Mouse (Mus musculus): ENCODE results near the gene Mob3a.

Mob3a gene

DNA sequence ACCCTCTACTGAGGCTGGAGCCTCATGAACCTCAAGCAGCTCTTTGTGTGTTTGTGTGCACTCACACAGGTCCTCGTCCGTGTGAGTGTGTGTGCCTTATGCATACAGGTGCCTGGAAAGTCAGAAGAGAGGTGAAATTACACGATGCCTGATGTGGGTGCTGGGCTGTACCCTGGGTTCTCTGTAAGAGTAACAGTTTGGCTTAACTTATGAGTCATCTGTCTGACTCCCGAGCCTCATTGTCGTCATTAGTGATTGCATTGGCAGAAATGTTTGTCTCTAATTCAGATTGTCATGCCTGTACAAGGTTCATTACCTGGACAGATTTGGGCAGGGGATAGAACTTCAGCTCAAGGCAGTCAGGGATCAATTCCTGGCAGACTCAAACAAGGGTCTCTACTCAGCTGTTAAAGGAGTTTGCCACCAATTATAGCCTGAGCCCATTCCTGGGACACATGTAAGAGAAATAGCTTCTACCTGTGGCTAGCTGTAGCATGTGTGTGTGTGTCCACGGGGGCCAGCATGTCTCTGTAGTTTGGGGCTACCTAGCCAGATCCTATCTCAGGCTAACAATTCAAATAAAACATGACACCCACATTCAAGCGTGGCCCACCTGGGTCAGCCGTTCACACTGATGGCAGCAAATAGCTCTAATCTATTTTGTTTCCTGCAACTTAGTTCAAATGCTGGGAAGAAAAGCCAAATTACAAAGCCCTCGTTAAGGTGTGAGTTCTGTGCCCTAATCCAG, 24.5 kb downstream of the Mob3a start:
- DNase-seq = peak; percentile 49

DNA sequence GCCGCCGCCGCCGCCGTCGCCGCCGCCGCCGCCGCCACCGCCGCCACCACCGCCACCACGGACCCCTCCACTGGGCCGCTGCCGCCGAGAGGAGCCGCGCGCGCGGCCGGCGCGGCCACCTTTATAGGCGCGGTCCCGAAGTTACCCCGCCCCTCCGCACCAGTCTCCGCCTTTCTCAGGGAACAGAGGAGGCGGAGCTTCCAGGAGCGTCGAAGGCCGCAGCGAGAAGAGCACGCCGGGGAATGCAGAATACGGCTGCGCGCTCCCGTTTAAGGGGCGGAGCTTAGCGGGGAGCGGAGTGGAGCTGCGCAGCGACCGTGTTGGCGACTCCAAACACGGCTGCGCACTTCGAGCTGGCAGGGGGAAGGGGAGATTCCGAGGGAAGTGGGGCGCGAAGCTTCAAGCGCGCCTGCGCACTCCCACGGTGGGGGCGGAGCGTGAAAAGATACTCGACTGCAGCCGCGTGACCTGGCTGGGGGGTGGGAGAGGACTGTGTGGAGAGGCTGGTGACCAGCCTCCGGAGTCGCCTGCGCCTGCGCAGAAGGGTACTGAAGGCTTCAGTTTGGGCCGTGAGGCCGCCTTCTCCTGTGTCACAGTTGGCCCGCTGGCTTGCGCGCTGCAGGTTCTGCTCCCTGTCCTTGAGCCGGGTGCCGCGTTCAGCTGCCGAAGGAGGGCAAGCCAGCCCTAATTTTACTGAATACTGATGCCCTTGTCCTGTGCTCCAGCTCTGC, 25.4 kb downstream of the Mob3a start:
- peak; percentile 100 for DNase-seq

DNA sequence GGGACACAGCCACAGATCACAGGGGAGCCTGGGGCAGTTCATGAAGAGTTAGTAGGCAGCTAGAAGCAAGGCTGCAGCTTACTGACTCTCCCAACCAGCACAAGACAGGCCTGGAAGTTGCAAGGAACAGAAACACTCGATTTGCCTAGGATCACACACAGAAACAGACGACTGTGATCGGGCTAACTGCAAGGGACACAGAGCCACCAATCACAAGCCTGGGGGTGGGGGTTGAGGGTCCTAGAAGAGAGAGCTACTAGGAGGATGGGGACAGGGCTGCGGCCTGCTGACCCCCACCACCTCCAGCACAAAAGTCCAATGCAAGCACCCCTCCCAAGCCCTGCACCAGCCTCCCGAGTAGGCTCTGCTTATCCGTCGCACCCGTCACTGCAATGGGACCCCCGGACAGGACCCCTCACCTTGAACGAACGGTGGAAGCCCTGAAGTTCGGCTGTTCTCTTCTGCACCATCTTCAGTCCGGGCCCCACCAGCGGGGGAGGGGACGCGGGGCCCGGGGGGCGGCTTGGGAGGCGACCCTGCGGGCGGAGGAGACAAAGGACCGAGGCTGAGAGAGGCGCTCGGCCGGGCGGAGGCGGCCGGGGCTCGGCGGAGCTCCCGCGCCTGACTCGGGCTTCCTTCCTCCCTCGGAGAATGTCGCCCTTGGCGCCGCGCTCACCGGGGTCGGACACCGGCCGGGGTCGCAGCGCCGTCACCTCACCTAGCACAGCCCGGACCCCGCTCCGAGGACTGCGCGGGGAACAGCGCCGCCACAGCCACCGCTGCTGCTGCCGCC, 26.2 kb downstream of the Mob3a start:
- peak; percentile 78 for DNase-seq

DNA sequence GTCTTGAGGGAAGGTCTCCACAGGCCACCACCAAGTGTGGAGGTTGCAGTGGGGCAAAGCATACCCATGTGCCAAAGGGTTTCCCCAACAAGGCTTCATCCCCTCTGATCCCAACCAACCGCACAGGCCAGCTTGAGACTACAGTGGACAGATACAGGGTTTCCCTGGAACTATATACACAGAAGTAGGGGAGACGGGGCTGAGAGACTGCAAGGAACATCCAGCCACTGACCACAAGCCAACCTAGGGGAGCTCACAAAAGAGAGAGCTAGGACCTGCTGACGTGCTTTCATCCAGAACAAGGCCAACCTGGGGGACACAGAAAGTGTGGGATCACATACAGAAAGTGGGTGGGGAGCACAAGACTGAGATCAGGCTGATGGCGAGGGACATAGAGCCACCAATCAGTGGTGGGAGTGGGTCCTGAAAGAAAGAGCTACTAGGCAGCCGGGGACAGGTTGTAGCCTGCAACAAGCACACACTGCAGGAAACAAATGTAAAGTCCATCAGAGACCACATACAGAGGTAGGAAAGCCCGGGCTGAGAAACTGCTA, 26.8 kb downstream of the Mob3a start:
- DNase-seq = peak; percentile 56

DNA sequence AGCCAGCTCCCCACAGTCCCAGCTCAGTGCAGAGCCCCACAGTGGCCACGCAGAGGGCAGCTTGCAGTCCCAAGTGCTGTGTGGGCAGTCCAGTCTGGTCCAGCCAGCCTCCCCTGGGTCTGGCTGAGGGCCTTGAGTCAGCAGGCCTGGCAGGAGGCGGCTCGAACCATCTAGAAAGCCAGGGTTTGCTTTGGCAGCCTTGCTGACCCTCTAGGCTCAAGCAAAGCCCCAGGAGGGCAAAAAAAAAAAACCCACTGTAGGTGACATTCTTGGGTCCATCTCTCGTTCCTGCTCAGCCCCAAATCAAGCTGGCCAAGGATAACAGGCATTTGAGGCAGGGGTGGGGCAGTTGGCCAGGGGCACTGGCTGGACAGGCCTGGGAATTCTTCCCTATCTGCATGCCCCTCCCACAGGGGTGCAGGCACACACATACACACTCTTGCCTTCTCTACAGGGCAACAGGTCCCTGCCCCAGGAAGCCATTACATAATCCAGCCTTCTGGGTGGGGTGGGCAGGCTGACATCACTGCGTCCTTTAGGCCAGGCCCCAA, 27.5 kb downstream of the Mob3a start:
- DNase-seq = peak; percentile 78

DNA sequence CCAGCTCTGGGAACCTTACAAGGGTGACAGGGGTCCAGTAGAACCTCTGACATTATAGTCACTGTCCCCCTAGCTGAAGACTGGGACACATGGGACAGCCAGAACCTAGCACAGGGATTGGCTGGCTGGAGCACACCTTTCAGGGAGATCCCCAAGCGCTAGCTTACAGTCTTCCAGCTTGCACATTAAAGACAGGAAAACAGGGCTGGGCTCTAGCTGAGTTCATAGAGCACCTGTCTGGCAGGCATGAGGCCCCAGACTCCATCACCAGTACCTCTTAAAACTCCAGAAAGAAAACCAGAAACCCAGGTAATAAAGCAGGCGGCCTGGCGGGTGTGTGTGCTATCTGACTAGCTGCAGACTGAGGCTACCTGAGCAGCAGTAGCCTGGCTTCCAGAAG, 28.1 kb downstream of the Mob3a start:
- no peak for DNase-seq

DNA sequence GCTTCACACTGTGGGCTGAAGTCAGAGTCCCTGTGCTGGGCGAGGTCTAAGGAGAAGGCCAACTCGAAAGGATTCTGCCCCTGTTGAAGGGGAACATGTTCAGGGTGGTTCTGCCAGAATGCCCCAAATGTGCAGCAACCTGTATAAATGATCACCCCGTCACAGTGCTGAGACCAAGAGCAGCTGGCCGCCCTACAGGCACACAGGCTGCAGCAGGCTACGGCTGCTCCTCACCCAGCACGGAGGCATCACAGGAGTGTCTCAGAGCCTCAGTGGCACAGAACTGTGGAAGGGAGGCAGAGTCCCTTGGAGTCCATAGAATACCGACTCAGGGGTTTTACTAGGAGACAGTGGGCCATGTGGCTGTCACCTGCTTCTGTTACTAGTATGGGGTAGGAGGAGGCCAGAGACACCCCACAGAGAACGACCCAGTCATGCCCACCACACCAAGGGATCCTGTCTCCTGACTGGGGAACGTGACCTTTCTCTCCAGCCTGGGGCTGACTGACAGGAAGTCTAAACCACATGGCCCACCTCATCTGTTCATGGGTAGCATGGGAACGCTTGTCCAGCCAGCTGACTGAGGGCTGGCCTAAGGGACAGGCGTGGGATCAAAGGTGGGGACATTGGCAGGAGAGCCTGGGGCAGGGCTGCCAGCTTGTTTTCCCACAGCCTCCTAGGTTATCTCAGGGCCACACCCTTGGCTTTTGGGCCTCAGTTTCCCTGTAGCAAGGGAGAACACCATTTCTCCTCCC, 29.7 kb downstream of the Mob3a start:
- DNase-seq = peak; percentile 42

DNA sequence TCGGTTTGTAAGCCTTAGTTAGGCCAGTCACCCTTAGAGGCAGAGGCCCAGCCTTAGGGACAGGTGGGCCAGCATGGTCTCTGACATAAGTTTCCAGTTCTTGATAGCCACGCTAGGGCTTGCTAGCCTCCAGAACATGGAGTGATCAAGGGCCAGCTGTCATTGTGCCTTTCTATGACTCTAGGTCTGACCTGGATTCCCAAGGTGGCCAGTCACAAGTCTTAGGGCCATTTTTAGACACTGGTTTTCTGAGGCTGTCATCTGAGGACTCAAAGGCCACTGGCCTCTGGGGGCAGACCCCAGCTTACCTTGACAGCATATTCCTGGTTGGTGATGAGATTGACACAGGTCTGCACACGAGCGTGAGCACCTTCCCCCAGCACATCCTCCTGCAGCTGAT, 30.5 kb downstream of the Mob3a start:
- DNase-seq = no peak

DNA sequence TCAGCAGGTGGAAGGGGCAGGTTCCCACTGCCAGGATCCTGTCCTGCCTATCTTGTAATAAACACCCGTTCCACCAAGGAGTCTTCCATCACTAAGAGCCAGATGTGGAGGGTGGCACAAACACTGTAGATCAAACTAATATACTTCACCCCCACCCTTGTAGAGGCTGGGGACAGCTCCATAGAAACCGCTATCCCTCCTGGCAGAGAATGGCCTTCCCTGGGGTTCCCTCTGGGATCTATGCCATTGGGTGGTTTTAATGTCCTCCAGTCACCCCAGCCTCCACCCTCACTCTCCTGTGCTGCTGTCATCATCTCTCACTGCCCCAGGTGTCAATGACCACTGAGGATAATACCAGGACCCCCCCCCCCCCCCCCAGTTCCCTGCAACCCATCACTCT, 31.2 kb downstream of the Mob3a start:
- DNase-seq = peak; percentile 58

DNA sequence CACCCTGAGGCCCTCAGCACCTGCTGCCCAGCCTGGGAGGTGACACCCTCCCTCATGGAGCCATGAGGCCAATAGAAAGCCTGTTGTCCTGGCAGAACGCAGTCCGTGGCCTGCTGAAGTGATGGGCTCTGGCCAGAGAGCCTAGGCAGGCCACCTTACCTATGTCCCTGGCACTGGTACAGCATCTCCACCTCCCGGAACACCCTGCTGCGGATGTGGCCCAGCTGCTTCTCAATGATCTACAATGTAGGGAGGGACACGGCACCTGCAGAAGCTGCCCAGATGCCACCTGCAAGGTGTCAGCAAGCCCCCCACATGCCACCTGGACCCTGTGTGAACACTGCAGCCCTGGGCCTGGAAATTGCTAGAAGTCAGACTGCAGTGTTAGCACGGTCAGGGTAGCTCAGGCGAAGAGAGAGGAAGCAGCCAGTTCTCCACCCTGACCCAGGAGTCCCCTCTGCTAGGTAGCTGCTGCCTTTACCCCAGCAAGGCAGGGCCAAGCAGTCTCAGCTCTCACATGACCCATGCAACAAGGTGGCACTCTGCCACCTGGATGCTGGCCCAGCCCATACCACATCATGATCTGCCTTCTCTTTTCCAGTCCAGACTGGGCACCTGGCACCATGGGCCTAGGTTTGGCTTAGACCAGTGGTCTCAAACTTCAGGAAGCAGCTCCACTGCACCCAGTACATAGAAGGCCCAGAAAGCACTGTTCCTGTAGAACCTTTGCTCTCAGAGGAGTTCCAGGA, 31.9 kb downstream of the Mob3a start:
- peak; percentile 88 for DNase-seq

DNA sequence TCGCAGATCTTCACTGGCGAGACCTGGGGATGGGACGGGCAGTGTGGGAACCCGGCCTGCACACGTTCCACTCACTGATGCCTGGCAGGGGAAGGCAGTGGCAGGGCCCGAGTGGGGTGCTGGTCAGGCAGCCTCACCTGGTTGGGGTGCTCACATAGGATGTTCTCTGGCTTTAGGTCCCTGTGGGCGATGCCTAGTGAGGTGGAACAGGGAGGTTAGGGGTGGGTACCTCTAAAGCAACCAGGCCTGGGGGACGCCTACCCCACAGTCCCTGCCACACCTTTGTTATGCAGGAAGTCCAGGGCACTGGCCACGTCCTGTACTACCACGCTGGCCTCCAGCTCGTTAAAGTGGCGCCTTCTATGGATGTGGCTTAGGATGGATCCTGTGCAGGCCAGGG, 32.8 kb downstream of the Mob3a start:
- DNase-seq = no peak

DNA sequence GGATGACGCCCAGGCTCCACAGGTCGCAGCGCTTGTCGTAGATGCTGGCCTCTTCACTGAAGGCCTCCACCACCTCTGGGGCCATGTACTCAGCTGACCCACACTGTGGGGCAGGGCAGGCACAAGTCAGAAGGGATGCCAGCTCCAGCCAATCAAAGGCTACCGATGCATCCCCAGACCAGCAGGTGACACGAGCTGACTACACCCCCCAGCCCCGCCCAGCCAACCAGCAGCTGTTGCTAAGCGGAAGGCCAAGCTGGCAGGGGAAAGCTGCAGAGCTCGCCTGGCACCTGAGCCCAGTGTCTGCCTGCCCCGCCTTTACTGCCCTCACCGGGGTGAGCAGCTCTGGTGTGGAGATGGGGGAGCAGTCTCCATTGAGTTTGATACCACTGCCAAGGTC, 33.2 kb downstream of the Mob3a start:
- peak; percentile 87 for DNase-seq

DNA sequence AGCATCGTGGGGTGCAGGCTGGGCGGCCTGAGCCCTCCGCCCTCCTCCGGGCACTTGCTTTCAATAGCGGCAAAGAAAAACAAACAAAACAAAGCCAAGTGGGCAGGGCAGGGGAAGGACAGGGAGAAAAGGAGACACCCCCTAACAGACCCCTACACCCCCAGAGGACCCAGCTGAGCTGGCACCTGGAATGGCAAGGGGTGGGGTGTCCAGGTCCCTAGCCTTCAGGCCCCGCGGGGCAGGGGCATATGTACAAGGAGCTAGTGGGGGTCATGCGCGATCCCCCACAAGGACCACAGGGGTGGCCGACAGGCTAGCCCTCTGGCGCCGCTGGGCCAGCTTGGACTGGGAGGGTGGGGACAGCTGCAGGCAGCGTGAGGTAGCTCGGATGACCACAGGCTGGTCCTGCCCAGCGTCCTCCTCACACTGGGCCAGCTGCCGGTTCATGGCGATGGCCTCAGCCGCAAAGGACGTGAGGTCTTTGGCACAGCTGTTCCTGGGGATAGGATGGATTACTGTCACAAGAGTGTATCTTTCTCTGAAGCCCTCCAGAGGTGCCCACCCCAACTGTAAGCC, 34.9 kb downstream of the Mob3a start:
- peak; percentile 64 for DNase-seq

DNA sequence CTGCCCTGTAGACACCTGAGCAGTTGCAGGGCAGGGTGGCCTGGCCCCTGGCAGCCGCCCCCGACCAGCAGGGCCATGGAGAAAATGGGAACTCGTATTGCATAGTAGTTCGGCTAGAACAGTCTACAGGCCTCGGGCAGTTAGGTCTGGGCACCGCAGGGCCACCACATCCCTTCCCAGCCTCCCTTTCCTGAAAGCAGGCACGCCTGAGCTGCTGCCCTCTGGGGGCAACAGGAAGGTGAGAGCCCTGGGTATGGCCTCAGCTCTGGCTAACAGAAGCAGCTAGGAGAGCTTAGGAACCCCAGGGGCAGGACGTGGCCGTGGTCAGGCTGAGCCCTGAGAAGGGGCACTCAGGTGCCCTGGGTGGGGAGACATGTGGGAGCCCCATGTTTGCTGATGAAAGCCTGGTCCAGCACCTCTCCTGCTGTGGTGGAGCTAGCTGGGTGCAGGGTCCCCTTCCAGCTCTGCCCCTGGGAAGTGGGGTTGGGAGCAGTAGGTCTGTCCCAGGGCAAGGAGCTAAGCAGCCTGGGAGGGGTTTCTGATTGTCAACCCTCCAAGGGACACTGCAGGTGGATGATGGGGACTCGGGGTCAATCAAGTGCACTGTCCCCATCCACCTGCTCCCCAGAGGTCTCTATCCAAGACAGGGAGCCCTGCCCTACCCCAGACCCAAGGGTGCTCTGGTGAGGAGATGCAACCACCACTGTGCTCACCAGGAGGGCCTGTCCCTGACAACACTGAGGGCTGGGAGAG, 35.6 kb downstream of the Mob3a start:
- peak; percentile 36 for DNase-seq

DNA sequence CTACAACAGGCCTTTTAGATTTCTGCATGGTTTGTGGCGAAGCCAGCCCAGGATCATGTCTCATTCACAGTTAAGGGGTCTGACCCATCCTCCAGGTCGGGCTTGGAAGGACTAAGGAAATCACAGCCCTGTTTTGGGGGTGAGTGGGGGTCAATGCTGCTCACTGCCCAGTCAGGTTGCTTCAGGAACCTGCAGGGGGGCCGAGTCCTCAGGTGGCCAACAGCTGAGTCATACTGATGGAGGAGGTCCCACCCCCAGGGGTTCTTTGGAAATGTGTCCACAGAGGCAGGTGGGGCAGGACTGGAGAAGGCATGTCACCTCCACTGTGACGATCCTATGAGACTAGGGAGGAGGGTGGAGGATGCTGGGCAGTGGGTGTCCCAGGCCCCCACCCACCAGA, 36.3 kb downstream of the Mob3a start:
- DNase-seq = peak; percentile 65

DNA sequence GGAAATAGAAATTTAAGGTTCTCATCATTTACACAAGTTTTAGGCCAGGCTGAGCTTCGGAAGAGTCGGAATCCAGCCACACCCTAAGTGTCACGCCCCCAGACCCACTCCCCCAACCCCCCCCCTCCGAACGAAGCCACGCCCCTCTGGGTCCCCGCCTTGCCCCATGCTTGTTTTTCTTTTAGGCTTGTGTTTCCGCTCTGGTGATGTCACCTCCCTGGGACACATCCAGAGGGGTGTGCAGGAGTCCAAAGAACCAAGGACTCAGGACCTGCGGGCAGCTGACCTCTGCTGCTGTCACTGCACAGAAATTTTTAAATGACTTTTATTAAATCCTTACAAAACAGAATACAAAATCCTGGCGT, 36.8 kb downstream of the Mob3a start:
- peak; percentile 68 for DNase-seq

DNA sequence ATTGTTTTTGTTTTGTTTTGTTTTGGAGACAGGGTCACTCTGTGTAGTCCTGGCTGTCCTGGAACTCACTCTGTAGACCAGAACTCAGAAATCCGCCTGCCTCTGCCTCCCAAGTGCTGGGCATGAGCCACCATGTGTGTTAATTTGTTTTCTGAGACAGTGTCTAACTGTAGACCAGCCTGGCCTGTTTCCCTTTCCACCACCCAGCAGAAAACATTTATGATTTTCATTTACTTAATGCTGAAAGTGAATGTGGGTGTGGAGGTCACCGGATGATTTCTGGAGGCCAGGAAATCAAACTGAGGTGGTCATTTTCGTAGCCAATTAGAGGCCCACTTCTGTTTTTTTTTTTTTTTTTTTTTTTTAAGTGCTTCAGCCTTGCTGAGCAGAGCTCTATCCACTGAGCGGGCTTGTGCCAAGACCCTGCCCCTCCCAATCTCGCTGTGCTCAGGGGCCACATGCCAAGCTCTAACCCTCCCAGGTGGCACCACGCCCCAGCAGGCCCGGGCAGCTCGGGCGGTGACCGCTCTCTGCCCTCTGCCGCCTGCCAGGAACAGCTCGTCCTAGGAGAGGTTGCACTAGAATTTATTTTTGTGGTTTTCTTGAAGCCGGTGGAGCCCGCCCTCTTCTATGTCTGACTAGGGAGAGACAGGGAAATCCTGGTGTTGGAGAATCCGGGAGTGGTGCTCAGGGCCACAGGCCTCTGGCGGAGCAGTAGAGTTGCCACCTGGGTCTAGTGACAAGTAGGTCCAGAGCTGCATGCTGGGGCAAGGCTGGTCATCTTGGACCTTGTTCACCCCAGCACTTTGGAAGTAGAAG, 37.4 kb downstream of the Mob3a start:
- DNase-seq = peak; percentile 86

DNA sequence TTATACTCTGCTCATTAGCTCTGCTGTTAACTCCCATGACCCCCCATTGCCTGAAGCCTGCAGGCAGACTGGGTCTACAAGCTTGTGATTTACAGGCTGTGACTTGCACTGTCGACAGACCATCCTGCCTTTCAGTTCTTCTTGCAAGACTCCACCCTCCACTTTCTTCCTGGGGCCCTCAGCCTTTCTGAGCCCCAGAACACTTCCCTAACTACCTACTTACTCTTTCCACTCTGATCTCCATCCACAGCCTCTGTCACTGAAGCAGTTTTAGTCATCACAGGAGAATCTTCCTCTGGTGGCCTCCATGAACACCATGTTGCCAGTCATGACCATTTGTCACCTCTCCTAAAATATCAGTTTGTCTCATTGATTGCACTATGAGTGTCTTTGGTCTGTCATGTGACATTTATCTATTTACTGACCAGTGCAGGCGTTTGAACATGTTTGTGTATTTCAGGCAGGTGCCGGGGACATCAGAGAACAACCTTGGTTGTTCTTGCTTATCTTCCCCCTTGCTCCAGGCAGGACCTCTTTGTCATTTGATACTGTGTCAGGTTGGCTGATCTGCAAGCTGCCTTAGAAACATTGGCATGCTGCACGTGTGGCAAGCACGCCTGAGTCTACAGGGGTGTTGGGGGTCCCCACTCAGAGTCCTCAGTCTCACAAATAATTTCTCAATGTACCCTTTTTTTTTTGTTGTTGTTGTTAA, 38.1 kb downstream of the Mob3a start:
- DNase-seq = no peak

DNA sequence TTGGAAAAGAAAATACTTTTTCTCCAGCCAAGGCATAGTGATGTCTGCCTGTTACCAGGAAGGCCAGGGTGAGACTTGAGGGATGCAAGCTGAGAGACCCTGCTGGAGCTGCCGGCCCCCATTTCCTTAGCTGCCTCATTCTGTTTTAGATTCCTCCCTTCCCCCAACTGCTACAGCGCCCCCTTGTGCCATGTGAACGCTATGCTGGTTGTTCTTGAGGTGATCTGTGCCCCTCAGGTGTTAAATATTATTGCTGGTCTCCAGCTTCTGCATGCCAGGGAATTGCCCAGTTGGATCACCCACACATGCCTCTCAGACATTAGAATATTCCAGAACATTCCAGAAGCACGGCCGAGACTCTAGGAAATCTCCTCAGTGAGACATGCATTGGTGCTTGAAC, 40.6 kb downstream of the Mob3a start:
- DNase-seq = no peak

Data from cerebellum, adult 11-12 months (tissue).